Mouse (Mus musculus) heart, embryonic 14.5 days (tissue): ENCODE measurements around the gene Tcf21. TPM values are rescaled to one million over a fixed set of nuclear protein-coding genes. Genes with fewer than 3 reads are reported as not detected.

Experiments
- ATAC-seq: fragments of 200-750 bp; cut with Nextera tagmentation; 2 replicates; pipeline ENCODE4 v1.8.0; 2017; ENCODE audit warnings: low read depth, moderate TSS enrichment; ENCODE audit not compliant: insufficient number of reproducible peaks, insufficient read depth, low FRiP score
- H3K27ac ChIP-seq, 2 experiments: fragments of 200-500 bp in 1 of 2; fragments of 300-500 bp in 1 of 2; sonication (generic) in 1 of 2; replicated peaks in 1 of 2; 2 replicates each; pipeline ENCODE4 v1.5.1; 2012 to 2014; ENCODE audit warnings: low read depth in 2 of 2, low read length in 2 of 2, control low read depth in 1 of 2, mild to moderate bottlenecking in 1 of 2, mixed read lengths in 1 of 2; ENCODE audit not compliant: control insufficient read depth in 1 of 2, insufficient read depth in 1 of 2
- H3K27me3 ChIP-seq: fragments of 300-500 bp; sonication (generic); 2 replicates; pipeline ENCODE4 v1.6.1; 2014; ENCODE audit warnings: mild to moderate bottlenecking, low read length, control low read depth; ENCODE audit not compliant: control insufficient read depth, insufficient read depth
- H3K36me3 ChIP-seq: fragments of 300-500 bp; sonication (generic); 2 replicates; pipeline ENCODE4 v1.6.1; 2014; ENCODE audit warnings: mild to moderate bottlenecking, control low read depth, low read length, mixed read lengths; ENCODE audit not compliant: control insufficient read depth, insufficient read depth
- H3K4me1 ChIP-seq, 2 experiments: fragments of 200-500 bp in 1 of 2; fragments of 300-500 bp in 1 of 2; sonication (generic) in 1 of 2; 2 replicates each; pipeline ENCODE4 v1.6.1; 2012 to 2014; ENCODE audit warnings: low read length in 2 of 2, control low read depth in 1 of 2, mixed read lengths in 1 of 2; ENCODE audit not compliant: control insufficient read depth in 2 of 2, insufficient read depth in 2 of 2
- H3K4me2 ChIP-seq: fragments of 300-500 bp; sonication (generic); 2 replicates; pipeline ENCODE4 v1.6.1; 2014; ENCODE audit warnings: mild to moderate bottlenecking, low read length
- H3K4me3 ChIP-seq, 2 experiments: fragments of 200-500 bp in 1 of 2; fragments of 300-500 bp in 1 of 2; sonication (generic) in 1 of 2; 2 replicates each; pipeline ENCODE4 v1.5.1; 2012 to 2014; ENCODE audit warnings: low read length in 2 of 2, mild to moderate bottlenecking in 2 of 2, control low read depth in 1 of 2, low read depth in 1 of 2, moderate library complexity in 1 of 2; ENCODE audit not compliant: control insufficient read depth in 1 of 2, insufficient read depth in 1 of 2
- H3K9ac ChIP-seq: fragments of 300-500 bp; sonication (generic); 2 replicates; pipeline ENCODE4 v1.6.1; 2014; ENCODE audit warnings: mild to moderate bottlenecking, low read length
- H3K9me3 ChIP-seq: fragments of 300-500 bp; sonication (generic); 2 replicates; pipeline ENCODE4 v1.6.1; 2016; ENCODE audit warnings: low read length, control low read depth; ENCODE audit not compliant: control insufficient read depth
- WGBS: fragments of 180-500 bp; shearing (Covaris S2); extraction: QIAGEN DNeasy Blood & Tissue Kit; methylation state at CpG from one replicate; pipeline ENCODE4 v1.1.7; 2014; 5-methylcytosine and 5-hydroxymethylcytosine counted together
- polyA plus RNA-seq: library from polyadenylated mRNA; unstranded; fragments of >200 nt; fragmentation: Nextera tagmentation; extraction: Ambion mirVana; gene quantifications from 2 replicates; pipeline ENCODE4 v1.2.1, GENCODE M21; 2014

Tcf21 gene
- polyA plus RNA-seq, 1 experiment from 2014 or later: 71.6 TPM

GRCm38 (mm10) chr10:22777939-22778338 is 42.0 kb downstream of the Tcf21 start:
- Histone ChIP-seq H3K4me2 (no peak overlapping the region), H3K27me3 (no peaks in the 10 kb centered on the region), H3K36me3 (no peaks in the 10 kb centered on the region), H3K4me3 (no peak overlapping the region), H3K9me3 (no peaks in the 10 kb centered on the region), H3K27ac (no peak overlapping the region), H3K9ac (no peak overlapping the region), H3K4me1 (no peaks in the 10 kb centered on the region)
- 13% methylated on average over 5 of the region's 5 CpGs for WGBS
- ATAC-seq: no peak

- no peak overlapping the region for H3K27ac ChIP-seq
- H3K9me3 ChIP-seq: no peaks in the 10 kb centered on the region
- H3K36me3 ChIP-seq: no peaks in the 10 kb centered on the region
- H3K4me1 ChIP-seq: no peaks in the 10 kb centered on the region
- H3K9ac ChIP-seq: no peak overlapping the region
- 13% methylated on average over 7 of the region's 7 CpGs for WGBS
- no peak overlapping the region for H3K4me2 ChIP-seq
- H3K27me3 ChIP-seq: no peaks in the 10 kb centered on the region
- ATAC-seq: no peak
- no peak overlapping the region for H3K4me3 ChIP-seq
Observed at GRCm38 (mm10) chr10:22776007-22776698, 43.8 kb downstream of the Tcf21 start.

- no peak overlapping the region for H3K4me2 ChIP-seq
- H3K27ac ChIP-seq: no peak overlapping the region
- H3K4me1 ChIP-seq: no peaks in the 10 kb centered on the region
- H3K9ac ChIP-seq: no peak overlapping the region
- no peak overlapping the region for H3K4me3 ChIP-seq
- no peaks in the 10 kb centered on the region for H3K27me3 ChIP-seq
- WGBS: 91% methylated on average over 2 of the region's 2 CpGs
- no peaks in the 10 kb centered on the region for H3K36me3 ChIP-seq
- ATAC-seq: no peak
- no peaks in the 10 kb centered on the region for H3K9me3 ChIP-seq
Observed at GRCm38 (mm10) chr10:22775456-22775855, 44.5 kb downstream of the Tcf21 start.

- no peaks in the 10 kb centered on the region for H3K27me3 ChIP-seq
- H3K27ac ChIP-seq: no peak overlapping the region
- no peaks in the 10 kb centered on the region for H3K9me3 ChIP-seq
- ATAC-seq: no peak
- H3K4me2 ChIP-seq: no peak overlapping the region
- no peak overlapping the region for H3K4me3 ChIP-seq
- WGBS: 74% methylated on average over 3 of the region's 3 CpGs
- no peaks in the 10 kb centered on the region for H3K4me1 ChIP-seq
- H3K9ac ChIP-seq: no peak overlapping the region
- H3K36me3 ChIP-seq: no peaks in the 10 kb centered on the region
Observed at GRCm38 (mm10) chr10:22774626-22775025, 45.3 kb downstream of the Tcf21 start.

Other genes with a start within 250 kb of the Tcf21 start
- gene Slc2a12, start 175.2 kb downstream of the Tcf21 start, polyA plus RNA-seq: 1.8 and 2.5 TPM in 2 replicates
- 44.2 and 47.9 TPM in 2 replicates for gene Tbpl1, start 88.2 kb downstream of the Tcf21 start, polyA plus RNA-seq